Mouse (Mus musculus) intestine, embryonic 16.5 days (tissue): ENCODE data around the gene Kifap3. TPM values are rescaled to one million over a fixed set of nuclear protein-coding genes. Genes with fewer than 3 reads are reported as not detected.

Experiments
- ATAC-seq: fragments of 200-750 bp; cut with Nextera tagmentation; 2 replicates; pipeline ENCODE4 v1.8.0; 2017; ENCODE audit warnings: moderate TSS enrichment, moderate library complexity
- H3K27ac ChIP-seq: fragments of 300-500 bp; sonication (generic); 2 replicates; pipeline ENCODE4 v1.5.1; 2014; ENCODE audit warnings: mild to moderate bottlenecking, low read length
- H3K27me3 ChIP-seq: fragments of 300-500 bp; sonication (generic); replicated peaks from 2 replicates; pipeline ENCODE4 v1.6.1; 2014; ENCODE audit warnings: low read length, control low read depth, mixed read lengths; ENCODE audit not compliant: control insufficient read depth, insufficient read depth
- H3K36me3 ChIP-seq: fragments of 300-500 bp; sonication (generic); 2 replicates; pipeline ENCODE4 v1.6.1; 2014; ENCODE audit warnings: low read length, control low read depth; ENCODE audit not compliant: control insufficient read depth, insufficient read depth
- H3K4me1 ChIP-seq: fragments of 300-500 bp; sonication (generic); 2 replicates; pipeline ENCODE4 v1.6.1; 2014; ENCODE audit warnings: low read length, control low read depth, mixed read lengths; ENCODE audit not compliant: control insufficient read depth, insufficient read depth
- H3K4me2 ChIP-seq: fragments of 300-500 bp; sonication (generic); 2 replicates; pipeline ENCODE4 v1.6.1; 2014; ENCODE audit warnings: low read depth, low read length, control low read depth
- H3K4me3 ChIP-seq: fragments of 300-500 bp; sonication (generic); 2 replicates; pipeline ENCODE4 v1.5.1; 2014; ENCODE audit warnings: mild to moderate bottlenecking, low read length
- H3K9ac ChIP-seq: fragments of 300-500 bp; sonication (generic); 2 replicates; pipeline ENCODE4 v1.6.1; 2014; ENCODE audit warnings: low read depth, low read length
- H3K9me3 ChIP-seq: fragments of 300-500 bp; sonication (generic); 2 replicates; pipeline ENCODE4 v1.6.1; 2016; ENCODE audit warnings: low read length, control low read depth; ENCODE audit not compliant: control insufficient read depth
- WGBS: fragments of 180-500 bp; shearing (Covaris S2); extraction: QIAGEN DNeasy Blood & Tissue Kit; methylation state at CpG from one replicate; pipeline ENCODE4 v1.1.7; 2014; 5-methylcytosine and 5-hydroxymethylcytosine counted together
- polyA plus RNA-seq: library from polyadenylated mRNA; unstranded; fragments of >200 nt; fragmentation: Nextera tagmentation; extraction: Ambion mirVana; gene quantifications from 2 replicates; pipeline ENCODE4 v1.2.1, GENCODE M21; 2015

Gene Kifap3
- polyA plus RNA-seq, 1 experiment from 2014 or later, result 17.0 TPM

GRCm38 (mm10) chr1:163889629-163890028, 110.2 kb downstream of the Kifap3 start:
- H3K9ac ChIP-seq, result no peak overlapping the region
- H3K27ac ChIP-seq, result no peak overlapping the region
- no peaks in the 10 kb centered on the region for H3K36me3 ChIP-seq
- no peak for ATAC-seq
- H3K4me2 ChIP-seq, result no peak overlapping the region
- no peak overlapping the region for H3K4me3 ChIP-seq
- no peaks in the 10 kb centered on the region for H3K9me3 ChIP-seq
- H3K4me1 ChIP-seq, result no peaks in the 10 kb centered on the region
- no peaks in the 10 kb centered on the region for H3K27me3 ChIP-seq

- 88% methylated on average over 5 of the region's 5 CpGs for WGBS
- no peak for ATAC-seq
- H3K9me3 ChIP-seq, result no peaks in the 10 kb centered on the region
These were observed 113.9 kb downstream of the Kifap3 start for GRCm38 (mm10) chr1:163893294-163893693.

GRCm38 (mm10) chr1:163893774-163894527, 114.6 kb downstream of the Kifap3 start:
- Histone ChIP-seq H3K9me3 (no peaks in the 10 kb centered on the region), H3K4me2 (no peak overlapping the region), H3K9ac (no peak overlapping the region), H3K36me3 (no peaks in the 10 kb centered on the region), H3K27ac (no peak overlapping the region), H3K27me3 (no peaks in the 10 kb centered on the region), H3K4me1 (no peaks in the 10 kb centered on the region), H3K4me3 (no peak overlapping the region)
- WGBS, result 83% methylated on average over 11 of the region's 11 CpGs
- no peak for ATAC-seq

More at GRCm38 (mm10) chr1:163893294-163893693, 113.9 kb downstream of the Kifap3 start:
- H3K4me2 ChIP-seq, result no peak overlapping the region
- no peak overlapping the region for H3K4me3 ChIP-seq
- no peaks in the 10 kb centered on the region for H3K36me3 ChIP-seq
- H3K27ac ChIP-seq, result no peak overlapping the region
- no peak overlapping the region for H3K9ac ChIP-seq
- H3K4me1 ChIP-seq, result no peaks in the 10 kb centered on the region
- H3K27me3 ChIP-seq, result no peaks in the 10 kb centered on the region

- no peak for ATAC-seq
- 53% methylated on average over 5 of the region's 5 CpGs for WGBS
- H3K4me2 ChIP-seq, result no peak overlapping the region
These were observed 118.9 kb downstream of the Kifap3 start for GRCm38 (mm10) chr1:163898291-163898764.

GRCm38 (mm10) chr1:163899575-163899974, 120.2 kb downstream of the Kifap3 start:
- H3K4me3 ChIP-seq, result no peak overlapping the region
- H3K4me2 ChIP-seq, result no peak overlapping the region
- ATAC-seq, result no peak
- H3K9me3 ChIP-seq, result no peaks in the 10 kb centered on the region
- H3K27ac ChIP-seq, result no peak overlapping the region
- H3K27me3 ChIP-seq, result no peaks in the 10 kb centered on the region
- WGBS, result 88% methylated on average over 2 of the region's 2 CpGs
- H3K9ac ChIP-seq, result no peak overlapping the region
- H3K4me1 ChIP-seq, result no peaks in the 10 kb centered on the region
- no peaks in the 10 kb centered on the region for H3K36me3 ChIP-seq

More at GRCm38 (mm10) chr1:163898291-163898764, 118.9 kb downstream of the Kifap3 start:
- no peak overlapping the region for H3K27ac ChIP-seq
- no peak overlapping the region for H3K4me3 ChIP-seq
- no peaks in the 10 kb centered on the region for H3K4me1 ChIP-seq
- H3K27me3 ChIP-seq, result no peaks in the 10 kb centered on the region
- H3K9ac ChIP-seq, result no peak overlapping the region
- no peaks in the 10 kb centered on the region for H3K9me3 ChIP-seq
- H3K36me3 ChIP-seq, result no peaks in the 10 kb centered on the region

GRCm38 (mm10) chr1:163900168-163900567, 120.8 kb downstream of the Kifap3 start:
- H3K4me3 ChIP-seq, result no peak overlapping the region
- 83% methylated on average over 2 of the region's 2 CpGs for WGBS
- H3K4me2 ChIP-seq, result no peak overlapping the region
- H3K4me1 ChIP-seq, result no peaks in the 10 kb centered on the region
- H3K27me3 ChIP-seq, result no peaks in the 10 kb centered on the region
- H3K36me3 ChIP-seq, result no peaks in the 10 kb centered on the region
- no peaks in the 10 kb centered on the region for H3K9me3 ChIP-seq
- no peak overlapping the region for H3K27ac ChIP-seq
- no peak overlapping the region for H3K9ac ChIP-seq
- ATAC-seq, result no peak

- Histone ChIP-seq H3K27ac (no peak overlapping the region), H3K4me3 (no peak overlapping the region), H3K9me3 (no peaks in the 10 kb centered on the region), H3K4me1 (no peaks in the 10 kb centered on the region), H3K27me3 (no peaks in the 10 kb centered on the region), H3K36me3 (no peaks in the 10 kb centered on the region), H3K9ac (no peak overlapping the region), H3K4me2 (no peak overlapping the region)
- no peak for ATAC-seq
- WGBS, result 89% methylated on average over 3 of the region's 3 CpGs
These were observed 124.0 kb downstream of the Kifap3 start for GRCm38 (mm10) chr1:163903411-163903810.

GRCm38 (mm10) chr1:163907007-163907811, 127.8 kb downstream of the Kifap3 start:
- no peak for ATAC-seq
- Histone ChIP-seq H3K27me3 (no peaks in the 10 kb centered on the region), H3K36me3 (no peaks in the 10 kb centered on the region), H3K27ac (no peak overlapping the region), H3K4me1 (no peaks in the 10 kb centered on the region), H3K4me2 (no peak overlapping the region), H3K9ac (no peak overlapping the region), H3K9me3 (no peaks in the 10 kb centered on the region), H3K4me3 (no peak overlapping the region)
- 49% methylated on average over 4 of the region's 4 CpGs for WGBS

- ATAC-seq, result no peak
These were observed 129.0 kb downstream of the Kifap3 start for GRCm38 (mm10) chr1:163908389-163908788.

More at GRCm38 (mm10) chr1:163908389-163908788, 129.0 kb downstream of the Kifap3 start:
- Histone ChIP-seq H3K36me3 (no peaks in the 10 kb centered on the region), H3K27ac (no peak overlapping the region), H3K27me3 (no peaks in the 10 kb centered on the region), H3K9me3 (no peaks in the 10 kb centered on the region), H3K4me1 (no peaks in the 10 kb centered on the region), H3K4me2 (no peak overlapping the region), H3K9ac (no peak overlapping the region), H3K4me3 (no peak overlapping the region)
- WGBS, result 44% methylated on average over 11 of the region's 11 CpGs
